Mouse (Mus musculus) midbrain, embryonic 12.5 days (tissue): ENCODE measurements at regions not wholly inside any gene's neighbourhood (a gene's known extent, or its start where the extent isn't known, plus 50 kb on each side); places are given as distances from the start of the nearest gene placed in this dataset.

Experiments
- ATAC-seq: fragments of 200-750 bp; cut with Nextera tagmentation; 2 replicates; pipeline ENCODE4 v1.8.0; 2017; ENCODE audit warnings: low read depth, moderate TSS enrichment, moderate library complexity; ENCODE audit not compliant: low FRiP score
- H3K27ac ChIP-seq: fragments of 300-500 bp; sonication (generic); replicated peaks from 2 replicates; pipeline ENCODE4 v1.5.1; 2016; ENCODE audit warnings: mild to moderate bottlenecking
- H3K27me3 ChIP-seq: fragments of 300-500 bp; sonication (generic); 2 replicates; pipeline ENCODE4 v1.6.1; 2016; ENCODE audit warnings: mild to moderate bottlenecking
- H3K36me3 ChIP-seq: fragments of 300-500 bp; sonication (generic); 2 replicates; pipeline ENCODE4 v1.6.1; 2016
- H3K4me1 ChIP-seq: fragments of 300-500 bp; sonication (generic); 2 replicates; pipeline ENCODE4 v1.6.1; 2016
- H3K4me2 ChIP-seq: fragments of 300-500 bp; sonication (generic); replicated peaks from 2 replicates; pipeline ENCODE4 v1.6.1; 2016; ENCODE audit warnings: mild to moderate bottlenecking, moderate library complexity
- H3K4me3 ChIP-seq: fragments of 300-500 bp; sonication (generic); 2 replicates; pipeline ENCODE4 v1.5.1; 2016; ENCODE audit warnings: mild to moderate bottlenecking
- H3K9ac ChIP-seq: fragments of 300-500 bp; sonication (generic); replicated peaks from 2 replicates; pipeline ENCODE4 v1.6.1; 2016; ENCODE audit warnings: mild to moderate bottlenecking, moderate library complexity
- H3K9me3 ChIP-seq: fragments of 300-500 bp; sonication (generic); 2 replicates; pipeline ENCODE4 v1.6.1; 2016; ENCODE audit warnings: mild to moderate bottlenecking
- WGBS: fragments of 180-500 bp; shearing (Covaris S2); methylation state at CpG from one replicate; pipeline ENCODE4 v1.1.7; 2016; 5-methylcytosine and 5-hydroxymethylcytosine counted together

DNA sequence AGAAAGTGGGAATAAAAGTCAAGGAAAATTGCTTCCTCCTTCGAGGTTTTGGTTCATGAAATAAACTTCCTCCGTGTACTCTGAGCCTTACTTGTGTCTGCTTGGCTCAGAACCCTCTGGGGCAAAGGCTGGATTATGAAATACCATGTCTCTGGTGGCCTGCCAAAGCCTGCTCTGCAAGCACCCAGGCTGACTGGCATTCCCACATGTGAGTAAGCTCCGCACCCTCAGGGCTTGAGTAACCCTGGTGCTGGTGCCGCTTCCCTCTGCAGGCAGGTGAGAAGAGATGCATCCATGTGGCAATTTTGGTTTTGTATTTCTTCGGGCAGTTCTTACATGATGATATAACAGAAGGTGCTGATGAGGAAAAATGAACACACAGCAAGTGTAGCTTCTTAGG is 66.0 kb downstream of the Nr2f2 start:
- H3K27ac ChIP-seq = no peak overlapping the region
- H3K4me2 ChIP-seq = no peak overlapping the region
- peaks cover 6% of the 10 kb centered on the region; the same call in 1 of the 2 replicates for H3K27me3 ChIP-seq
- ATAC-seq = no peak
- H3K9ac ChIP-seq = no peak overlapping the region
- 77% methylated on average over 5 of the region's 5 CpGs for WGBS
- H3K4me1 ChIP-seq = no peaks in the 10 kb centered on the region
- H3K9me3 ChIP-seq = no peaks in the 10 kb centered on the region
- no peak overlapping the region for H3K4me3 ChIP-seq
- no peaks in the 10 kb centered on the region for H3K36me3 ChIP-seq

DNA sequence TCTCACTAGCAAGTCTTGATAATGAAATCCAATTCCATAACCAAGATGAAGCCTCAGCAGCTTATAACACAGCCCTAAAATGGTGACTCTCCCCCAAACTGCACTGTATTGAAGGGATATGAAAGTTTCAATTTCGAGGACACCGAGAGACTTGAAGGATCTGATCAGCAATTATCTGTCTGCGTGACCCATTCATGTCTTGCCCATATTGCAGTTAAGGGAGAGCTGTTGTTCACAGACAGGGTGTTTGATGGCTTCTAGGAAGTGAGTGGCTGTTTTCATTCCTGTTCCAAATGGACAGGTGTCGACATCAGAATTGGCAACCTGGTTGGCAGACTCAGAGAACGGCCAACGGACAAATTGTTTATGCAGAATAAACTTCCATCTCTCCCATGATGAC is 75.1 kb downstream of the Nr2f2 start:
- H3K27me3 ChIP-seq = peaks cover 57% of the 10 kb centered on the region
- H3K9me3 ChIP-seq = no peaks in the 10 kb centered on the region
- ATAC-seq = no peak
- H3K27ac ChIP-seq = no peak overlapping the region
- H3K9ac ChIP-seq = no peak overlapping the region
- H3K36me3 ChIP-seq = no peaks in the 10 kb centered on the region
- H3K4me2 ChIP-seq = no peak overlapping the region
- no peak overlapping the region for H3K4me3 ChIP-seq
- 91% methylated on average over 6 of the region's 6 CpGs for WGBS
- peaks cover 15% of the 10 kb centered on the region for H3K4me1 ChIP-seq

DNA sequence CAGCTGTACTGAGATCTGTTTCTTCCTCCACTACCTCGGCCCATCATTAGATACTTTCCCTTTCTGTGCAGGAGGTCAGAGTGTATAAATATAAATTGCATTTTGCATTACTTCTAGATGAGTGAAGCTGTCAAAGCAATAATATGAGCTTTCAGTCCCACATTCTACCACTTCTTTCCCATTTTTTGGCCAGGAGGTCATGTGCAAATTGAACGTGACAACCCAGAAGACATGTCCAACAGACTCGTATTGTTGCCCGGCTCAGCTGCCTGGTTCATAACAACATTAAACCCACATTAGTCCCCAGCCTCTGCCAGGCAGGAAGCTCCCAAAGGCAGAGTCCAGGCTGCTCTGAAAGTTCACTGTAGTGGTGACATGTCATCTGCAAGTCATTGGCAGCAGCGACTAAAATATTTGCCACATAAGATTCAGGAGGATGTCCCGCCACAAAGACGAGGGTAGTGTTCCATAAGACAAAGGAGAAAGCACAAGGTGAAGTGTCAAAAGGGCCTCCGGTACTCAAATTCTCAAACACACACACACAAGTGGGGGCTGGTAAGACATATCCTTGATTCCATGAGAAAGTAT is 75.7 kb downstream of the Nr2f2 start:
- Histone ChIP-seq H3K4me1 (peaks cover 15% of the 10 kb centered on the region), H3K36me3 (no peaks in the 10 kb centered on the region), H3K9me3 (no peaks in the 10 kb centered on the region), H3K27ac (no peak overlapping the region), H3K27me3 (peaks cover 60% of the 10 kb centered on the region), H3K9ac (no peak overlapping the region), H3K4me3 (no peak overlapping the region), H3K4me2 (no peak overlapping the region)
- no peak for ATAC-seq
- 68% methylated on average over 8 of the region's 8 CpGs for WGBS

DNA sequence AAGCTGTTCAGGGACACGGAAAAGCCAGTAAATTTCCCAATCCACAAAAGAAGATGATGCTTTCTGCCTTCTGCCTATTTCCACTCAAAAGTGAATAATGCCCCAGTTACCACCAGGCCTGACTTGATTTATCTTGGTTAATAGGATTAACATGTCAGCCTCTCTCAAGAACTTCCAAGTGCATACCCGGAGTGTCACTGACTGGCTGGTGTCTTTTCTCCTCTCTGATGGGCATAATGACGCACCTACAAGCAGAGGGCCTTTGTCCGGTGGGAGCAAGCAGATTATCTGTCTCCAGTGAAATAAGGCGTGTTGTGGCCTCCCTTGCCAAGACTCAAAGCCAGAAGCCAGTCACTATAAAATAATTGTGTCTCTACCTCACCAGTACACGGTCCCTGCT is 76.3 kb downstream of the Nr2f2 start:
- no peak for ATAC-seq
- Histone ChIP-seq H3K27me3 (peaks cover 65% of the 10 kb centered on the region), H3K36me3 (no peaks in the 10 kb centered on the region), H3K9me3 (no peaks in the 10 kb centered on the region), H3K27ac (no peak overlapping the region), H3K4me2 (no peak overlapping the region), H3K9ac (no peak overlapping the region), H3K4me1 (peaks cover 15% of the 10 kb centered on the region), H3K4me3 (no peak overlapping the region)
- WGBS = 15% methylated on average over 6 of the region's 6 CpGs

DNA sequence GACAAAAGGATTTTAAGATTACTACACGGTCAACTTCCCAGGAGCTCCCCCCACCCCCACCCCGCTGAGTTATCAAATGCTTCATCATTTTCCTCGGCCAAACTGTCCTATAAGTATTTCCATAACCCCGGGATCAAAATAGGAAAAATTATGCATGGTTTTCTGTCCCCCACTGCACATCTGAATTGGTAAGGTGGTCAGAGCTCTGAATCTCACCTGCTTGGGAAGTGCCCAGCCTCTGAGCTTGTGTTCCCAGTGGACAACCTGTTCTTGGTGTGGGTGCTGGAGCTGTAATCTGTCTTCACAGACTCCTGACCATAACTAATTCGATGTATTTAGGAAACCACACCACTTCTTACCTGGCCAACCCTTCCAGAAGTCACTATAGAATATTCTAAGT is 77.9 kb downstream of the Nr2f2 start:
- no peaks in the 10 kb centered on the region for H3K9me3 ChIP-seq
- ATAC-seq = no peak
- no peak overlapping the region for H3K4me3 ChIP-seq
- H3K27me3 ChIP-seq = peaks cover 80% of the 10 kb centered on the region
- H3K36me3 ChIP-seq = no peaks in the 10 kb centered on the region
- H3K4me1 ChIP-seq = peaks cover 15% of the 10 kb centered on the region
- H3K9ac ChIP-seq = no peak overlapping the region
- H3K4me2 ChIP-seq = no peak overlapping the region
- WGBS = 15% methylated on average over 5 of the region's 5 CpGs
- no peak overlapping the region for H3K27ac ChIP-seq

DNA sequence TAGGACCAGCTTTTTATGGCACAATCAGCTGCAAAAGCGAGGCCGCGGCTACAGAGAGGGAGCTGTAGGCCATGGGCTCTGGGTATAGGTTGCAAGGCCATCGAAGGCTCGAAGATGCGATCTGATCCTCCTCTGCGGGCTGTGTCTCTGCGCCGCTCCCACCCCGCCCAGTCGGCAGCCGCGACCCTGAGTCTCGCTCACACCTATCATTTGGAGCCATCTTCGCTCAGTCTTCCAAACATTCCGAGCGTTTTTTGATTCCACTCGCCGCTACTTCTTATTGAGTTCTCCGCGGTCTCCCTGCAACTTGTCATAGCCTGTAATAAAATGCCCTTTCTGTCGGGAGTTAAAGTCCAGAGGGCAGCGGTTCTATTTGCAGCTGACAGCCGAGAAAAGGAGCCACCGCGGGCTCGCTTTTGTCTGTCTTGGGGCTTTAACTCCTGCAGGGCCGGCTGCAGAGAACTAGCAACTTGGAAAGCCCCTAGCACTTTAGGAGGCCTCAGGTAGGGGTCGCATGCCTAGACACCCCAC is 78.6 kb downstream of the Nr2f2 start:
- H3K4me2 ChIP-seq = peak overlapping the region; percentile 49
- no peaks in the 10 kb centered on the region for H3K9me3 ChIP-seq
- H3K27ac ChIP-seq = no peak overlapping the region
- peak overlapping the region; percentile 26 for H3K4me3 ChIP-seq
- H3K4me1 ChIP-seq = peaks cover 18% of the 10 kb centered on the region
- peak overlapping the region; percentile 46; the same call in 1 of the 2 replicates for H3K9ac ChIP-seq
- ATAC-seq = no peak
- no peaks in the 10 kb centered on the region for H3K36me3 ChIP-seq
- H3K27me3 ChIP-seq = peaks cover 87% of the 10 kb centered on the region
- under 1% methylated on average over 29 of the region's 29 CpGs for whole genome bisulfite sequencing

DNA sequence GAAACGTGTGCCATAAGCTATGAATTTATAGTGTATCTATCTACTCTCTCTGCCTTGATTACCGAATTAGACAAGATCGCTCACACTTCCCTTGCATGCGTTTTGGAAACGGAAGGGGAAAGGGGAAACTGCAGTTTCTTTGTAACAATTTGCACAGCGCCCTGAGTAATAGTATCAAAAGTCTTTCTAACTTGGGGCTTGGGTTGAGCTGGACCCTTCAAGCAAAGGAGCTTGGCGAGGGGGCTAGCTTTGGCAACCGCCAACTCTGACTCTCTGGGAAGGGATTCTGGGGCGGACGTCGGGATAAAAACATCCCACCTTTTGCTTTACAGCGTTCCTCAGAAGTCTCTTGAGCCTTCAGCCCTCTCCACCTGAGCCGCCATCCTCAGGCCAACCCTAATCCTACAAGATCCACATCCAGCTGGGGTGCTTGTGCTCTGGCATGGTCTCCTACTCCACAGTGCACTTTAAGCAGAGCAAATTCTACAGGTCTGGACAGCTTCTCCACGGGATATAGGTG is 79.6 kb downstream of the Nr2f2 start:
- no peak for ATAC-seq
- no peak overlapping the region; the same call in 1 of the 2 replicates for H3K4me2 ChIP-seq
- H3K4me3 ChIP-seq = no peak overlapping the region
- H3K9ac ChIP-seq = no peak overlapping the region
- peaks cover 94% of the 10 kb centered on the region for H3K27me3 ChIP-seq
- 6% methylated on average over 14 of the region's 14 CpGs for WGBS
- H3K36me3 ChIP-seq = no peaks in the 10 kb centered on the region
- no peak overlapping the region for H3K27ac ChIP-seq
- peaks cover 18% of the 10 kb centered on the region for H3K4me1 ChIP-seq
- H3K9me3 ChIP-seq = no peaks in the 10 kb centered on the region

DNA sequence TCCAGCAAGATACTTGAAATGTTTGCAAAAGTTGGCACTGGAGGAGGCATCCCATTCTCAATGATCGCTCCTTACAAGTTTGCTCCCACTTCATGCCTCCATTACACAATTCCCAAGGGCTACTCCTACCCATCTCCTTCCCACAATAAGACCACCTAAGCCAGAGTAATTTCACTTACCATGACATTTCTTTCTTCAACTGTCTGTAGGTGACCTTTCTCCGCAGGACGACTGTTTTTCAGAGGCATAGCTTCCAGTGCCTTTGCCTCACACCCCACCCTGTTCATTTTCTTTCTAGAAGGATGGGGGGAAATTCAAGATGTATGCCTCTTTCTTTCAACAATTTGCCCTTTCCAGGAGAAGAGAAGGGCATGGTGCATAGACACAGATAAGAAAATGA is 81.2 kb downstream of the Nr2f2 start:
- Histone ChIP-seq H3K9ac (no peak overlapping the region), H3K4me2 (no peak overlapping the region), H3K9me3 (no peaks in the 10 kb centered on the region), H3K4me3 (no peak overlapping the region), H3K27ac (no peak overlapping the region), H3K27me3 (peaks cover 95% of the 10 kb centered on the region), H3K36me3 (no peaks in the 10 kb centered on the region), H3K4me1 (peaks cover 28% of the 10 kb centered on the region)
- 8% methylated on average over 3 of the region's 3 CpGs for WGBS
- ATAC-seq = no peak

DNA sequence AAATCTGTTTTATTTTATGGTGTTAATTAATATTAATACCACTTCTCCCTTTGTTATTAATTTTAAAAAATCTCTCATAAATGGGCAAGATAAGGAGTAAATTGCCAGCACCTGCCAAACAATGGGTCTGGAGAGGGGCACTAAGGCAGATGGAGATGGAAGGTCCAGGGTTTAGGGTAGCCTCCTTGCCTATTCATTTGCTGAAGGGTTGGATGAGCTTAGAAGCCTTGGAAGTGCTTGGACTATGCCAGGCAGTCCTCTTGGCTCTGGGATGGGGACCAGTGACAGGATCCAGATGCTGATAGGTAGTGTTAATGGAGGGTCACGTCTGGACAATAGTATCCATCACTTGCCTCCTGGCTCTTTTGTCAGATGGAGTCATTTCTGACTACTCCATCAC is 82.7 kb downstream of the Nr2f2 start:
- peaks cover 94% of the 10 kb centered on the region for H3K27me3 ChIP-seq
- no peak for ATAC-seq
- H3K4me1 ChIP-seq = peaks cover 32% of the 10 kb centered on the region
- H3K9me3 ChIP-seq = no peaks in the 10 kb centered on the region
- H3K4me3 ChIP-seq = no peak overlapping the region
- no peak overlapping the region for H3K9ac ChIP-seq
- 16% methylated on average over 1 of the region's 1 CpGs for WGBS
- H3K4me2 ChIP-seq = no peak overlapping the region
- H3K27ac ChIP-seq = no peak overlapping the region
- H3K36me3 ChIP-seq = no peaks in the 10 kb centered on the region

DNA sequence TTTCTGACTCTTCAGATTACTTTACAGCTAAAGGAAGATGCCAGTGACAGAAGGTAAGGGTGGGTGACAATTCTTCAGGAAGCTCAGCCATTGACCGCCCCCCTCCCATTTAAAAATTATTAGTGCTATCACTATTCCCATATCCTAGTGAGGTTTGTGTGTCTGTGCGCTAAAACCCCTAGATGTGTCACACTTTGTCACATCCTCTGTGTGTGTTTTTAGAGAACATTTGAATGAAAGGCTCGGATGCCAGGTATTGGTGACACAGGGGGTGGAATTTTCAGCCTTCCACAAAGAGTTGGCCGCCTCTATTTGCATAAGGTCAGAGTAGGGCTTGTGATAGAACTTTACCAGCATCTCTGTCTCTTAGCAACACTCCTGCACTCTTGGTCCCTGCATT is 83.4 kb downstream of the Nr2f2 start:
- H3K9me3 ChIP-seq = no peaks in the 10 kb centered on the region
- H3K27ac ChIP-seq = no peak overlapping the region
- ATAC-seq = no peak
- no peak overlapping the region for H3K4me3 ChIP-seq
- H3K4me2 ChIP-seq = no peak overlapping the region
- H3K27me3 ChIP-seq = peaks cover 92% of the 10 kb centered on the region
- peaks cover 29% of the 10 kb centered on the region for H3K4me1 ChIP-seq
- no peaks in the 10 kb centered on the region for H3K36me3 ChIP-seq
- no peak overlapping the region for H3K9ac ChIP-seq
- WGBS = 4% methylated on average over 4 of the region's 4 CpGs

DNA sequence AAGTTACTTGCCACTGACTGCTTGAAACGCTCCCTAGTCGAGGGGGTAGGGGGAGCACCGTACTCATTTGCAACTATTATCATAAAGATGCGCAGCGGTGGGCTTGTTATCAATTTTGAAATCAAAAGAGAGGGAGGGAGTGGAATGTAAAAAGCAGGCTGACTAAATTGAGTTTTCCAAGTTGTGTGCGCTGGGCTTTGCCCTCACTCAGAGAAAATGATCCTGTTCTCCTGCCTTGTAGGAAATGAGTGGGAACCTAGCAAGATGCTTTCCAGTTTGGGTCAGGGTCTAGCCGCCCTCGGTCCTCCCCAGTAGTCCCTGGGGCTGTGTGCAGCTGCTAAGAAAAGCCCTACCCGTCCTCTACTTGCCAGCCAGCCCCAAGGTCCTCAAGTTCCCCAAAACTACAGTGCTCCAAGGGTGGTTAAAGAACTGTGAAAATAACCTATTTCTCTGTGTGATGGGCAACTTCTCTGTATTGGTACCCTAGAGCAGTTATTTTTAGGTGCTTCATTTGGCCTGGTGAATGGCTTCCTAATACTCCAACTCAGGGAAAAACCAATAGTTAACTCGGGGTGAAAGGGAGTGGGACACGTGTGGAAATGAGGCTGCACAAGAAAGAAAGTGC is 84.5 kb downstream of the Nr2f2 start:
- Histone ChIP-seq H3K4me2 (no peak overlapping the region), H3K27me3 (peaks cover 89% of the 10 kb centered on the region), H3K9ac (no peak overlapping the region), H3K4me3 (no peak overlapping the region), H3K36me3 (no peaks in the 10 kb centered on the region), H3K27ac (no peak overlapping the region), H3K4me1 (peaks cover 19% of the 10 kb centered on the region), H3K9me3 (no peaks in the 10 kb centered on the region)
- ATAC-seq = no peak
- WGBS = 2% methylated on average over 11 of the region's 11 CpGs

DNA sequence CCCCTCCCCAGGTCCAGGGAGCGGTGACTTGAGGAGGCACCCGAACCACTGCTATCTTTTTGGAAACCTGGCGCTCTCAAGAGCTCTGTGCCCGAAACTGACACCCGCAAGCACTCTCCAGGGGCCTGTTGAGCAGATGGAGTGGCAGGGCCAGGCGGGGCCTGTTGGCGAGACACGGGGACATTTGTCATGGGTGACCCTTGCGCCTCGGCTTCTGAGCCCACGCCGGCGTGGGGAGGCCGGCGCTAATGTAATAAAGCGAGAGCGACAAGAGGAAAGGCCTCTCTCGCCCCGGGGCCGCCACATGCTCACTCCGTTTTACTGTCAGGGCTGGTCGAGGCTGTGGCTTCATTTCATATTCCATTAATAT is 85.2 kb downstream of the Nr2f2 start:
- Histone ChIP-seq H3K36me3 (no peaks in the 10 kb centered on the region), H3K27me3 (peaks cover 88% of the 10 kb centered on the region), H3K9me3 (no peaks in the 10 kb centered on the region), H3K9ac (no peak overlapping the region; the same call in 1 of the 2 replicates), H3K27ac (no peak overlapping the region), H3K4me1 (peaks cover 18% of the 10 kb centered on the region), H3K4me2 (peak overlapping the region; percentile 42), H3K4me3 (peak overlapping the region; percentile 28; the same call in 1 of the 2 replicates)
- 2% methylated on average over 22 of the region's 22 CpGs for WGBS
- peak; percentile 58 for ATAC-seq
